Mouse (Mus musculus): ENCODE data around the gene Atxn1. TPM values are rescaled to one million over a fixed set of nuclear protein-coding genes. Genes with fewer than 3 reads are reported as not detected.
A peak's percentile ranks its signal among the peaks of the same experiment; 100 is the strongest.

The Atxn1 gene
- total and polyA plus RNA-seq, 3 experiments, result 8.0 to 13.1 (median 9.7) TPM

GRCm38 (mm10) chr13:45940714-45941113, 24.1 kb downstream of the Atxn1 start:
- Histone ChIP-seq H3K27me3 (replicated peaks) (no peaks in the 10 kb centered on the region), H3K27ac (ENCODE audit: insufficient read depth, low read depth) (no peak overlapping the region), H3K4me3 (replicated peaks in 1 of 3; ENCODE audit: low read depth in 2 of 3, low read length in 2 of 3, poor library complexity in 1 of 3) (no peak overlapping the region), H3K4me1 (ENCODE audit: control insufficient read depth in 1 of 2, insufficient read depth in 2 of 2) (peaks cover 0 to 19% of the 10 kb centered on the region in 2 experiments; a peak in 1 of 4 replicates), H3K4me2 (ENCODE audit: insufficient read depth, low read depth, poor library complexity, severe bottlenecking) (no peak overlapping the region), H3K36me3 (replicated peaks in 1 of 2; ENCODE audit: control insufficient read depth in 1 of 2, insufficient read depth in 1 of 2, low read length in 1 of 2) (peaks cover 40 to 81% of the 10 kb centered on the region in 2 experiments), H3K9me3 (replicated peaks; ENCODE audit: low read length) (no peaks in the 10 kb centered on the region), H3K79me2 (replicated peaks; ENCODE audit: control insufficient read depth, extremely low read depth, insufficient read depth, poor library complexity, severe bottlenecking) (peaks cover 12% of the 10 kb centered on the region), H3K9ac (ENCODE audit: insufficient read depth, low read depth) (no peak overlapping the region)
- in situ Hi-C loops (cut with MboI; ENCODE audit: low pct_ligation_motif_present, low pct_unique_long_range_greater_than_20kb, low sequenced_read_pairs) (no loop called here), dilution Hi-C loops (cut with MboI; ENCODE audit: extremely low pct_ligation_motif_present, extremely low pct_unique_long_range_greater_than_20kb, low sequenced_read_pairs) (no loop called here)
- TF ChIP-seq BHLHE40 (IDR thresholded peaks at IDR 0.05; ENCODE audit: low read depth, low read length), result no peak
- no peak for TF ChIP-seq E2F4 (IDR thresholded peaks at IDR 0.05; ENCODE audit: insufficient replicate concordance, low read depth, low read length)
- no peak for TF ChIP-seq ETS1 (conservative IDR thresholded peaks at IDR 0.05; ENCODE audit: low read depth, low read length)
- DNase-seq (ENCODE audit: extremely low read depth), result no peak

- Histone ChIP-seq H3K9ac (ENCODE audit: insufficient read depth, low read depth) (no peak overlapping the region), H3K4me3 (replicated peaks in 1 of 3; ENCODE audit: low read depth in 2 of 3, low read length in 2 of 3, poor library complexity in 1 of 3) (no peak overlapping the region), H3K27ac (ENCODE audit: insufficient read depth, low read depth) (no peak overlapping the region), H3K36me3 (replicated peaks in 1 of 2; ENCODE audit: control insufficient read depth in 1 of 2, insufficient read depth in 1 of 2, low read length in 1 of 2) (peaks cover 32 to 75% of the 10 kb centered on the region in 2 experiments), H3K79me2 (replicated peaks; ENCODE audit: control insufficient read depth, extremely low read depth, insufficient read depth, poor library complexity, severe bottlenecking) (peaks cover 16% of the 10 kb centered on the region), H3K27me3 (replicated peaks) (no peaks in the 10 kb centered on the region), H3K4me2 (ENCODE audit: insufficient read depth, low read depth, poor library complexity, severe bottlenecking) (no peak overlapping the region), H3K9me3 (replicated peaks; ENCODE audit: low read length) (no peaks in the 10 kb centered on the region), H3K4me1 (ENCODE audit: control insufficient read depth in 1 of 2, insufficient read depth in 2 of 2) (peaks cover 0 to 17% of the 10 kb centered on the region in 2 experiments; a peak in 2 of 4 replicates)
- TF ChIP-seq USF2 (conservative IDR thresholded peaks at IDR 0.05; ENCODE audit: low read depth, low read length), result no peak
- DNase-seq (ENCODE audit: extremely low read depth), result no peak
- in situ Hi-C loops (cut with MboI; ENCODE audit: low pct_ligation_motif_present, low pct_unique_long_range_greater_than_20kb, low sequenced_read_pairs) (no loop called here), dilution Hi-C loops (cut with MboI; ENCODE audit: extremely low pct_ligation_motif_present, extremely low pct_unique_long_range_greater_than_20kb, low sequenced_read_pairs) (no loop called here)
These were observed 25.2 kb downstream of the Atxn1 start for GRCm38 (mm10) chr13:45939561-45939960.

- no peak for DNase-seq (ENCODE audit: extremely low read depth)
- no peak for TF ChIP-seq SIN3A (IDR thresholded peaks at IDR 0.05; ENCODE audit: low read length)
- Histone ChIP-seq H3K4me1 (ENCODE audit: control insufficient read depth in 1 of 2, insufficient read depth in 2 of 2) (peaks cover 0 to 24% of the 10 kb centered on the region in 2 experiments; a peak in 2 of 4 replicates), H3K9ac (ENCODE audit: insufficient read depth, low read depth) (no peak overlapping the region), H3K27ac (ENCODE audit: insufficient read depth, low read depth) (no peak overlapping the region), H3K9me3 (replicated peaks; ENCODE audit: low read length) (no peaks in the 10 kb centered on the region), H3K4me3 (replicated peaks in 1 of 3; ENCODE audit: low read depth in 2 of 3, low read length in 2 of 3, poor library complexity in 1 of 3) (no peak overlapping the region), H3K4me2 (ENCODE audit: insufficient read depth, low read depth, poor library complexity, severe bottlenecking) (no peak overlapping the region), H3K27me3 (replicated peaks) (no peaks in the 10 kb centered on the region), H3K79me2 (replicated peaks; ENCODE audit: control insufficient read depth, extremely low read depth, insufficient read depth, poor library complexity, severe bottlenecking) (peaks cover 21% of the 10 kb centered on the region), H3K36me3 (replicated peaks in 1 of 2; ENCODE audit: control insufficient read depth in 1 of 2, insufficient read depth in 1 of 2, low read length in 1 of 2) (peaks cover 24 to 67% of the 10 kb centered on the region in 2 experiments)
- dilution Hi-C loops (cut with MboI; ENCODE audit: extremely low pct_ligation_motif_present, extremely low pct_unique_long_range_greater_than_20kb, low sequenced_read_pairs), result no loop called here
- in situ Hi-C loops (cut with MboI; ENCODE audit: low pct_ligation_motif_present, low pct_unique_long_range_greater_than_20kb, low sequenced_read_pairs), result no loop called here
These were observed 26.7 kb downstream of the Atxn1 start for GRCm38 (mm10) chr13:45938083-45938482.

GRCm38 (mm10) chr13:45936765-45937164, 28.0 kb downstream of the Atxn1 start:
- peaks cover 17 to 57% of the 10 kb centered on the region in 2 experiments for H3K36me3 ChIP-seq (replicated peaks in 1 of 2; ENCODE audit: control insufficient read depth in 1 of 2, insufficient read depth in 1 of 2, low read length in 1 of 2)

More at GRCm38 (mm10) chr13:45936765-45937164, 28.0 kb downstream of the Atxn1 start:
- peaks cover 2 to 34% of the 10 kb centered on the region in 2 experiments for H3K4me1 ChIP-seq (ENCODE audit: control insufficient read depth in 1 of 2, insufficient read depth in 2 of 2)
- peaks cover 2% of the 10 kb centered on the region for H3K9me3 ChIP-seq (replicated peaks; ENCODE audit: low read length)
- H3K79me2 ChIP-seq (replicated peaks; ENCODE audit: control insufficient read depth, extremely low read depth, insufficient read depth, poor library complexity, severe bottlenecking), result peaks cover 29% of the 10 kb centered on the region
- in situ Hi-C loops (cut with MboI; ENCODE audit: low pct_ligation_motif_present, low pct_unique_long_range_greater_than_20kb, low sequenced_read_pairs) (no loop called here), dilution Hi-C loops (cut with MboI; ENCODE audit: extremely low pct_ligation_motif_present, extremely low pct_unique_long_range_greater_than_20kb, low sequenced_read_pairs) (no loop called here)
- H3K4me3 ChIP-seq (replicated peaks in 1 of 3; ENCODE audit: low read depth in 2 of 3, low read length in 2 of 3, poor library complexity in 1 of 3), result peak overlapping the region in 2 of 3 experiments; percentile 51 to 52
- no peak overlapping the region for H3K27ac ChIP-seq (ENCODE audit: insufficient read depth, low read depth)
- no peaks in the 10 kb centered on the region for H3K27me3 ChIP-seq (replicated peaks)
- H3K4me2 ChIP-seq (ENCODE audit: insufficient read depth, low read depth, poor library complexity, severe bottlenecking), result no peak overlapping the region
- DNase-seq (ENCODE audit: extremely low read depth), result no peak
- H3K9ac ChIP-seq (ENCODE audit: insufficient read depth, low read depth), result peak overlapping the region; percentile 78; the same call in 1 of the 2 replicates
- TF ChIP-seq MYC (IDR thresholded peaks at IDR 0.05; ENCODE audit: low read depth, low read length), result no peak
- no peak for TF ChIP-seq TBP (conservative IDR thresholded peaks at IDR 0.05; ENCODE audit: low read depth, low read length)
- no peak for TF ChIP-seq ETS1 (conservative IDR thresholded peaks at IDR 0.05; ENCODE audit: low read depth, low read length)
- TF ChIP-seq GABPA (IDR thresholded peaks at IDR 0.05; ENCODE audit: insufficient replicate concordance, low read depth, low read length), result no peak
- TF ChIP-seq MEF2A (IDR thresholded peaks at IDR 0.05; ENCODE audit: borderline replicate concordance, low read depth, low read length), result no peak
- TF ChIP-seq ZC3H11A (IDR thresholded peaks at IDR 0.05; ENCODE audit: low read depth, low read length), result no peak
- no peak for TF ChIP-seq JUND (conservative IDR thresholded peaks at IDR 0.05; ENCODE audit: low read depth, low read length)
- TF ChIP-seq USF2 (conservative IDR thresholded peaks at IDR 0.05; ENCODE audit: low read depth, low read length), result no peak
- no peak for TF ChIP-seq CHD2 (IDR thresholded peaks at IDR 0.05; ENCODE audit: low read length)
